Mouse (Mus musculus) frontal cortex, postnatal 10 days (tissue): ENCODE measurements around the gene Tpsg1.

Experiments used
- DNase-seq, 2 experiments: peaks; one replicate each; pipeline ENCODE4 v3.0.0; 2022; ENCODE audit warnings: low spot score in 2 of 2, mixed read lengths in 1 of 2

Tpsg1 gene

DNA sequence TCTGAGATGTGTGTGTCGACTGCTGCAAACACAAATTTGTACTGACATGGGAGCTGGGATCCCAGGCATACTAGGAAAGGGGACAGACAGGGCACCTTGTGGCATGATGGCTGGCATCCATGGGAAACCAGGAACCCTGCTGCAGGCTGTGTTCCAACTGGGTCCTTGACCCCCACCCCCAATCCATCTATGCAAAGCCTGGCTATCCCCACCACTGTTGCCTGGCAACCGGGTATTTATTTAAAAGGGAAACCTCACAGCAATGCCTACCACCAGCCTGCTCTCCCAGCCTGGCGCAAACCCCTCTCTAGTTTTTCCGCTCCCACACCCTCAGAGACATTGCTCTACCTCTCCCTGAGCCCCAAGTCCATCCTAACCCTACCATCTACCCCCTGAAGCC, 38.3 kb downstream of the Tpsg1 start:
- no peak for DNase-seq

DNA sequence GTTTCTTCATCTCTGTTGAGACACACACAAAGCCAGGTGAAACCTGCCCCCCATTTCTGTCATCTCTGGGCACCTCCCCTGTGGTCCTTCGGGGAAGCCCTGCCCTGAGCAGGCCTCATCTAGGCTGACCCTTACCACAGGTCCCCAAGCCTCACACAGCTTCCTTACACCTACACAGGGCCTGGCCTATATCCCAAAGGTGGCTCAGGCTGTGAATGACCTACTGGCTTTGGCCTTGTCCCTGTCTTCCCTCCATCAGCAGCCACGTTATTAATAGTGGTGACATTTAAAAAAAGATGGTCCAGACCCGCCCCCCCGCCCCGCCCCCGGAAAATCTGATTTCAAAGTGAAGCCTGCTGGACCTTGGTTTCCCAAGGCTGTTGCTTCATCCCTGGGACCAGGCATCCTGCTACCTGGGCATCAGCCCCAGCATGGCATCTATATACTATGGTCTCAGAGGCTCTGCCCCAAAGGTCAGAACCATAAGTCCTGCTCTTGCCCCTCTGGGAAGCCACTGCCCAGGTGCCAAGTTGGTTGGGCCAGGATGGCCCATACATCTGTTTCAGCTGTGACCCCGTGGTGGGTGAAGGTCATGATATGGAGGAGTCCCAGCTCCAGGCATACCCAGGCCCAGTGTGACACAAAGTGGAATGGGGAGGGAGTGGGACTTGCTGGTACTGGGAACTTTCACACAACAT, 39.4 kb downstream of the Tpsg1 start:
- DNase-seq, result no peak

DNA sequence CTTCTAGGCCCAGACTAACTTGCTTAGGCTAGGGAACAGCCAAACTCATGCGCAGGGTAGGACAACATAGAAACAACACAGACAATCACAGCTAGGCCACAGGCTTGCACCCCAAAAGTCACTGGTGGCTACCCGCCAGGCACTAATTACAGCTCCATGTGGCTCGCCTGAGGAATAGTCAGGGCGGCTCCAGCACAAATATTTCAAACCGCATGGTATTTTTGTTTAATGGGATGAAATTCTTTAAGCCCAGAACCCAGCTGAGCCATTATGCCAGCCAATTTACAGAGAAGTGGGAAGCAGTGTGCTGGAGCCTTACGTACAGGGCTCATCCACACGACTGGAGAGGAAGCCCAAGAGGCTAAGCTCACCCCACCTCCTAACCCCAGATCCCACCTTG, 40.5 kb downstream of the Tpsg1 start:
- no peak for DNase-seq

DNA sequence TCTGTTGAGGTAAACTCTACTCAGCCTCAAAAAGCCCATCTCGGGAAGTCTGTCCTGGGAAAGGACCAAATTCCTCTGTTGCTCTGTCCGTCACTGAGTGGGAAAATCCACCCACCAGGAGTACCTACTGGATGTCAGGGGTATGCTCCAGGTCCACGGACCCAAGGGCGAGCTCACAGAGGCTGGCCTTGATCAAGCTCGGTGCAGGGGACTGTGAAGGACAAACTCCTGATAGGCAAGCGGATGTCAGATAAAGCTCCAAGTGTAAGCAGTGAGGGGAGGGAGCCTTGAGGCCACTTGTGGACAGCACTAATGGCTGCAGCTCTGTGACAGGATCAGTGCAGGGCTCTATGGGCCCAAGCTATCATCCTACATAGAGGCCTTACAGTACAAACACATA, 41.1 kb downstream of the Tpsg1 start:
- DNase-seq, result no peak

DNA sequence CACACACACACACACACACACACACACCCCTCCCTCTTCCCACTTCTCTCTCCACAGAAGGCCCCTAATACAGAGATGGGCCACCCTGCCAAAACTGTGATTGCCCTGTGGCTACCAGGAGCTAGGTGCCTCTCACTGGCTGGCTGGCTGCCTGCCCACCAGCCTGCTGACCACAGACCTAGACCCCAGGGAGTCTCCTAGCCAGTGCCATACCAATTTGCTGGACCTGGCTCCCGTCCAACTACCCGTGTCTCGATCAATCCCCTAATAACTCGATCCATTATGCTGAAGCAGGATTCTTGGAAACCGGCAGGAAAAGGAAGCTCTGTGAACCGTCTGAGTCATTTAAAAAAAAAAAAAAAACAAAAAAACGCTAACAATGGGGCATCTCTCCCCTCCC, 41.7 kb downstream of the Tpsg1 start:
- DNase-seq, result no peak

DNA sequence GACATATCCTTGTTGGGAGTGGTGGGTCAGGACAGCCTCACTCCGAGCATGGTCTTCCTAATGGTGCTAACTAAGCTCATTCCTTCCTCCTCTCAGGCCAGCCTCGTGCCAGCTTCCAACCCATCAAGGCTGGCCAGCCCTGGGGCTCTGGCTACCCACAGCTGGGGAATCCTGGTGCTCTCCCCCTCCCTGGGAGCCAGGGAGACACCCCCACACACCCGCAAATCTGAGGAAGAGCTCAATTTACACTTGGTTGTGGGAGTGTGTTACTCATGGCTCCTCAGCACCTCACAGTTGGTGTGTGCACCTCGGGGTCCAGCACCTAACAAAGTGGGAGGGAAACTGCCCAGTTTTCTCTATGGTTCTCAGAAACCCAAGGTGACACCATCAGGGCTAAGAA, 42.2 kb downstream of the Tpsg1 start:
- DNase-seq, result no peak

DNA sequence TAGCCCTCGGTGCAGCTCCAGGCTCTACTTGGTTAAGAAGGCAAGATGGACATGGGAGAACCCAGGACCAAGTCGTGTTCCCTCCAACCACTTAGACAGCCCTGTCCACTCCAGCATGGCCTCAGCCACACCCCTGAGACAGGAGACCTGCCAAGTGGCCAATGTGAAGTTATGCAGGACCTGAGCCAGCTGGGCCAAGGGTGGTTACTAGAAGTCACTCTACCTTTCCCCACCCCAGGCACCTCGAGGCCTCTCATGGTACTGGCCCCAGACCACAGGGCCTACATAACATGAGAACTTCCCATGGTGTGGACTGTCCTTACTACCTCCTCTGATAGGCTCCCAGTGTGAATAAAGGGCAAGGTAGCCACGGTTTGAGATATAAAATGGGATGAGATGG, 45.1 kb downstream of the Tpsg1 start:
- no peak for DNase-seq

DNA sequence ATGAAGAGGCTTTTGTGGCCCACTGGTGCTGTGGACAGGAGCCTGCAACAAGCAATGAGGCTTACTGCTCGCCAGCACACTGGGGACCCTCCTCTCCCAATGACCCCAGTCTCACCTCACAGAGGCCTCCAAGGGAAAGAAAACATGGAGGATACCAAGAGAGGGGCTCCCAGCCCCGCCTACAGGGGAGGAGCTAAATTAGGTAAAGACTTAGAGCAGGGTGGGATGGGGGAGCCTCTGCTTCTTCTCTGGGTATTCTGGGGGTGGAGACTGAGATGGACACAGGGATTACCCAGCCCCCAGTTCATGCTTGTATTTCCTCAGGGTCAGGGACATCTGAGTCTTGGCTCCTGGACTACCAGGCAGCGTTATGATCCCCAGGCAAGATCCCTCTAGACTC, 45.8 kb downstream of the Tpsg1 start:
- DNase-seq, result no peak

DNA sequence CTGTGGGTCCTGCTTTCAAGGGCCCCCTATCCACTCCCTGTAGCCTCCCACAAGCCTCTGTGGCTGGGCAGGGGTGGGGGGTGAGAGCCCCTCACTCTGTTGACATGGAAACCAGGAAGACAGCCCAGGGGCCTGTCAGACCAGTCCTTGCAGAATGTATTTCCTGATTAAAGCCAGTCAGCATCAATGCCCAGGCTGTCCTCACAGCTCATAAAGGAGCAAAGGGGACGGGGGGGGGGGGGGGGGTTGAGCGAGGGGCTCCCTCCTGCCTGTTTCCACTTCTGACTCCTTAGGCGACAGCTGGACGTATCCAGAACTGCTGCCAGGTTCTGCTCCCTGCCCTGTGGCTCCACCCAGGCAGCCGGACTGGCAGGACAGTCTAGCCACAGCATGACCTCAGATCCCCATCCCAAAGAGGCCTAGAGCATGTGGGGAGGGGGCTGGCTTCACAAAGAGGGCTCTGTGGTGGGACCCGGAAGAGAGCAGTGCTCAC, 46.4 kb downstream of the Tpsg1 start:
- no peak for DNase-seq

DNA sequence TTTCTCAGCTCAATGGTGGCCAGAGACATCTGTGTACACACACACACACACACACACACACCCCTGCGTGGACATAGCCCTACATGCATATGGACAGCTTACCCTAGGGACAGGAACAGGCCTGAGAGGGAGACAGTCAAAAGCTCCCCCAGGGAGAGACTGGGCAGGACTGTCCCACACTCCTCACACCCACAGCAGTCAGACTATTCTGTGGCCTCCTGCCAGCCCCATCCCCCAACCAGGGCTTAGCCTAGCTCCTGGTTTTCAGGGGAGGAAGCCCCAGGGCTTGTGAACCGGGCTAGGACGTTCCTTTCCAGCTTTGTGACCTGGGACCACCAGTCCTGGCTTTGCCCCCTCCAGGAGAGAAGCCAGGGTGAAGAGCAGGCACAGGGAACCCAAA, 47.1 kb downstream of the Tpsg1 start:
- DNase-seq, result no peak

DNA sequence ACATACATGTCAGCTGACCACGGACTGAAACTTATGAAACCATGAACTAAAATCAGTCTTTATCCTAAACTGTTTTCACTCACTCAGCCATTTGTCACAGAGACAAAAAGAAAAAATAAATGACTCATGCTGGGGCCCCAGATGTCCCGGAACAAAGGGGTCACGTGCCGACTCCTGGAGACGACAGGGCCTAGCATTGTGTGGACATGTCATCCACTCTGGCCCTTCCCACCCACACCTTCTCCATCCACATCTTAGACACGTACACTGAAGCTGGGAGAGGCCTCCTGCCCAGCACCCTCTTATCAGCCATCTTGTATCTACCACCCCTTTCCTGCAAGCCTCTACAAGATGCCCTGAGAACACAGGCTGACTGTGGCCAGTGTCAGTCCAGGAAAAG, 48.9 kb downstream of the Tpsg1 start:
- DNase-seq, result no peak

DNA sequence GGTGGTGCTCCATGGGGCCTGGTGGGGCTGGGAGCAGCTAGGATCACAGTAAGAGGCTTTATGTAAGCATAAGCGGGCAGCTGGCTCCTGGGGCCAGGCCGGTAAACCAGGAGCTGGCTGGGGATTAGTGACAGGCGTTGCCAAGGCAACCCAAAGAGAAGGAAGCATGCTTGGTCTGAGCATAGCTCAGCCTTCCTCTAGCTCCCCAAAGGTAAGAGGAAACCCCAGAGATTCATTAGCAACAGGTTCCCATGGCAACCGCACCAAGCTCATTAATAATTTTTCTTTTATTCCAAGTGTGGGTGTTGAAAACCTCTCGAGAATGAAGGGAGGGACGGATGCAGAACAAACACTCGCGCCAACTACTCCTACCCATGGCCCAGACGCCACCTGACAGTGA, 49.9 kb downstream of the Tpsg1 start:
- DNase-seq, result no peak

DNA sequence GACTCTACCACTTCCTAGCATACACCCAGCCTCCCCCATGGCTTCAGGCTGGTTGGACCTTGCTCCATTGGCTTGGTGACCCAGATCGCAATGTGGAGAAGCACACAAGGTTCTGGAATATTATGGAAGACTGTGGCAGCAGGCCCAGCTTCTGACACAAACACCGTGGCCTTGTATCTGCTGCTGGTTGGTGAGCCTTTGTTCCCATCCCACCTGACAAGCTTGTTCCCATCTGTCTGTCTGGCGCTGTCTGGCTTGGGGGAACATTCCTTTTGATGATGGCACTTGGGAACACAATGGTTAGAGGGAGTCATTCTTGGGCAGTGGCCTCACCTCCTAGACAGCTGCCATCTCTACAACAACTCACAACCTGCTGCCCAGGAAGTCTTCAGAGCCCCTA, 51.9 kb downstream of the Tpsg1 start:
- DNase-seq, result no peak
